Mouse (Mus musculus) spleen, postnatal 14 days (tissue): ENCODE data around the gene Cd59a.
"Not testable (repeated sequence)": the region's sequence is repeated elsewhere in the genome, so short reads cannot be mapped to it uniquely, and the experiment has no call there.

ENCODE experiments used
- DNase-seq, 2 experiments: peaks; one replicate each; pipeline ENCODE4 v3.0.0; 2021 to 2022; ENCODE audit warnings: low spot score in 2 of 2

The Cd59a gene

GRCm38 (mm10) chr2:104109021-104109420, 13.4 kb downstream of the Cd59a start:
- not testable (repeated sequence) for DNase-seq

GRCm38 (mm10) chr2:104109528-104109927, 13.9 kb downstream of the Cd59a start:
- no peak for DNase-seq

- DNase-seq: no peak
Measured at GRCm38 (mm10) chr2:104110031-104110430, 14.4 kb downstream of the Cd59a start.

GRCm38 (mm10) chr2:104111170-104111797, 15.7 kb downstream of the Cd59a start:
- DNase-seq: not testable (repeated sequence)

DNA sequence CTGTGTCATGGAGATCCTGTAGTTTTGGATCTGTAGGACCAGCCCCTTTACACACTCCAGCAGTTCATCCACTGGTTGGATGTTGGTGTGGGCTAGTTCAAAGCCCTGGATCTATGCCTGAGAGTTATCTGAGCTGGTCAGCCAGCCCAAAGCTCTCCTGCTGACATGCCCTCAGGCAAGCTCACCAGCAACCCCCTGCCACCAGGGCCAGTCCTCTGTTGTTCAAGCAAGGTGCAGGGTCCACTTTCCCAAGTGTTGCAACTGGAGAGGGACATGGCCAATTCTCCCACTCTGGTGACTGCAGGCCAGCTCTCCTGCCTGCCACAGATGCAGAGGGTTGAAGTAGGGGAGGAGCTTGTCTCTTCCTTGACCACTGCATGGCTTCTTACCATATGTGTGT, 18.0 kb downstream of the Cd59a start:
- not testable (repeated sequence) for DNase-seq

DNA sequence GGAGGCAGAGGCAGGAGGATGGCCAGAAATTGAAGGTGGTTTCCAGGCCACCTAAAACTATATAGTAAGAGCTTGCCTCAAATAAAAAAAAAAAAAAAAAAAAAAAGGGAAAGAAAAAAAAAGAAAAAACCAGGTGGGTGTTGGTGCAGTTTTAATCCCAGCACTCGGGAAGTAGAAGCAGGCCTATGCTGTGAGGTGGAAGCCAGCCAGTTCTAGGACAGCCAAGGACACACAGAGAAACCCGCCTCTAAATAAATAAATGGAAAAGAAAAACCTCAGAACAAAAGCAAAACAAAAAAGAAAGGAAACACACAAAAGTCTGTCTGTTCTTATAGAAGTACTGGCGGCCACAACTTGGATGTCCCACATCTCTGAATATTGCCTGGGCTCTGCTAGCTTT, 19.3 kb downstream of the Cd59a start:
- no peak for DNase-seq

GRCm38 (mm10) chr2:104117173-104117572, 21.6 kb downstream of the Cd59a start:
- DNase-seq: not testable (repeated sequence)

DNA sequence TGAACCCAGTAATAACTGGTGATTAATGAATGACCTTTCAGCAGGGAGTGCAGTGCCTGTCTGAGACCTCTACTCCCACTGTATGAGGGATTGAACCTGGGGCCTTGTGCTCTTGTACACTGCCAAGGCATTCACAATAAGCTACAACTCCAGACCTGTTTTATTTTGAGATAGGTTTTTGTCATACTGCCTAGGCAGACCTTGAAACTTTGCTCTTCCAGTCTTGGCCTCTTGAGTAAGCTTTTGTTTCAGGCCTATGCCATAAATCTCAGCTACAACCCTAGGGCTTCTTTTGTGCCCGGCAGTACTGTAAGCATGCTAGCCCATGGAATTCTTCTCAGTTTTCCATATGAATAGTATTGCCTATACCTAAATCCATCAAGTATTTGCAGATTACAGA, 23.5 kb downstream of the Cd59a start:
- DNase-seq: no peak

DNA sequence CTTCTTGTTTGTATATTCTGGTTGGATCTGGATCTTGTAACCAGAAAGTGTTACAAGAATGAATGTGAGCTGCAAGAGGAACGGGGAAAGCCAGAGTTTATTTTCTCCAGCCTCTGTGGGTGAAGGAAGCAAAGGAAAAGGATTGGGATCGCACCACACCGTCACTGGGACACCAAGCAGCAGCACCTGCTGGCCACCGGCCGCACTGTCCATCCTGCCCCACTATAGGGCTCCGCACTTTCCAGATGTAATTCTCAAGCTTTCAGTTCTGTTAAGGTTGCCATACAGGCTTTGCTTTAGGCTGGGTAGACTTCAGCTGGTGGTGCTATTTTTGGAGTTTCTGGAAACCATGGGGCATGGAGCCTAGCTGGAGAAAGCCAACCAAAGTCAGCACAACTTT, 24.7 kb downstream of the Cd59a start:
- no peak for DNase-seq

GRCm38 (mm10) chr2:104121681-104122504, 26.3 kb downstream of the Cd59a start:
- DNase-seq: peak in 1 of 2 experiments; percentile 13

DNA sequence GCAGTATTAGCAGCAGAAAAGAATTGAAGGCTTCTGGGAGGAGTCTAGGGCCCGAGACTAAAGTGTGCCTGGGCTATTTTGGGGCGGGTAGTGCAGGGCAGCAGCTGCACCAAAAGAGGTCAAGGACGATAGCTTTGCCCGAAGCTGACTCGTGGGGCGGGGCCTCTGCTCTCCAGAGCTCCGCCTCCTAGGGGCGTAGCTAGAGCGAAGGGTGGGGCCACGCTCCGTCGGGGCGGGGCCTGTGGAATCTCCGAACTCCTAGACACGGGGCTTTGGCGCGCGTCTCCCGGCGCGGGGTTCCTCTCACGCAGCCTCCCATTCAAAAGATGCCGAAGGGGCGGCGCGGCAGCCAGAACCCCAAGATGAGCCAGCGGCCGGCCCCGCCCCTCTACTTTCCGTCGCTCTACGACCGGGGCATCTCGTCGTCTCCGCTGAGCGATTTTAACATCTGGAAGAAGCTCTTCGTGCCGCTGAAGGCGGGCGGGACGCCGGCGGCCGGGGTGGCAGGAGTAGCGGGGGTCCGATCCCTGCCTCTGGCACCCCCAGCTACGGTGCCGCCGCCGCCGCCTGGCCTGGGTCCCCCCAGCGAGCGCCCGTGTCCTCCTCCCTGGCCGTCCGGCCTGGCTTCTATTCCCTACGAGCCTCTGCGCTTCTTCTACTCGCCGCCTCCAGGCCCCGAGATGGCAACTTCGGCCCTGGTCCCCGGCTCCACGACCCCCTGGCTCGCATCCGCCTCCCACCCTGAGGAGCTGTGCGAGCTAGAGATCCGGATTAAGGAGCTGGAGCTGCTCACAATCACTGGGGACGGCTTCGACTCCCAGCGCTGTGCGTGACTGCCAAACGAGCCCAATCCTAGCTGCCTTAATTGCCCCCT, 27.1 kb downstream of the Cd59a start, which contains the start of gene A930018P22Rik:
TSS of gene A930018P22Rik (plus strand) at position 265 of the 874 bp plus-strand sequence.
- peak; percentile 91 for DNase-seq

DNA sequence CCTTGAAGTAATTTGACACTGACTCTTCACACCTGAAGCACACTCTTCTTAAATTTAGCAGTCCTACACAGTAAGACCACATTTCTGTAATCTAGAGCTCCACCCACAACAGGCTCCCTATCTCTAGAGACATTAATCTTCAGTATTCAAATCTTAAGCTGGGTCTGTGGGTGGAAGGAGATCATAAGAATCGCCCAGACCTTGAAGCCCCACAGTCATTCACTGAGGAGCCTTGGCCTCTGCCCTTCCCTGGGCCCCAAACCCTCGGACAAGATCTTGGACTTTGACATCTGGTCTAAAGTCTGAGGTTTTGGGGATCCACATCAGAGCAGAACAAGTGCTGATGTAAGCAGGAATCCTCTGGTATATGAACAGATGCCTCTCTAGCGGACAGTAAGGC, 27.9 kb downstream of the Cd59a start:
- DNase-seq: peak in 1 of 2 experiments; percentile 16

GRCm38 (mm10) chr2:104124071-104124470, 28.5 kb downstream of the Cd59a start:
- DNase-seq: no peak

GRCm38 (mm10) chr2:104128803-104129531, 33.4 kb downstream of the Cd59a start:
- no peak for DNase-seq

DNA sequence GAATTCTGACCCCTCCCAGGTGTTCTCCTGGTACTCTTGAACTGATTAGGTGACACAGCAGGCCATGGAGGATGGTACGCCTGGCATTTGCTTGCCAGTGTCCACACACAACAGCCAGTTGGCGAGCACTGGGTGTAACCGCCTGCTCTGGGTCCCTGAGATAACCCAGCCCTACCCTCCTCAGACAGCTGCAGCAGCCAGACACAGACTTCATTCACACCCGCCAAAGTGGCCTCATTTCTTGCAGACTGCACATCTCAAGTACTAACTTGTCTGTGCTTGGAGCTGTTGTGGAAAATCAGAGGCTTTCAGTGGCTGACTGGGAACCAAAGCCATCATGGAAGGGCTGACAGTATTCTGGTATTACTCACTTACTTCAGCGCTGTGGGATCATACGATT, 34.6 kb downstream of the Cd59a start:
- DNase-seq: peak; percentile 44 to 53

DNA sequence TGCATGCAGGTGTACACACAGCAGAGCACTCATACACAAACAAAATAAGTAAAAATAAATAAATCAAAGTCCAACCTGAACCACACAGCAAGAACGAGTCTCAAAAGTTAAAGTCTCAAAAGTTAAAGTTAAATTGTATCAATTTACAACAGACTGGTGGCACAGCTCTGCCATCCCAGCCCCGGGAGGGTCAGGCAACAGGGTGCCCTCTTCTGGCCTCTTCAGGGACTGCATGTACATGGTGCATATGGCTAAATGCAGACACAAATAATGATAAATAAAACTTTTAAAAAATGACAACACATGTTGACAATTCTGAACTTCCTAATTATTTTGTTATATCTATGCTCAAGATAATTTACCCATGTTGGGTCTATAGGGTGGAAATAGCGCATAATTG, 35.4 kb downstream of the Cd59a start:
- peak; percentile 67 to 82 for DNase-seq

- DNase-seq: no peak
Measured at GRCm38 (mm10) chr2:104132266-104132859, 36.8 kb downstream of the Cd59a start.

GRCm38 (mm10) chr2:104133042-104133810, 37.6 kb downstream of the Cd59a start:
- DNase-seq: no peak

GRCm38 (mm10) chr2:104134150-104135056, 38.8 kb downstream of the Cd59a start:
- peak in 1 of 2 experiments; percentile 57 for DNase-seq
